Mouse (Mus musculus) hematopoietic stem cell, adult 5-6 weeks (primary cell): Measurements from ENCODE around the gene Ushbp1. TPM values are rescaled to one million over a fixed set of nuclear protein-coding genes. Genes with fewer than 3 reads are reported as not detected.
"Not testable (repeated sequence)": the region's sequence is repeated elsewhere in the genome, so short reads cannot be mapped to it uniquely, and the experiment has no call there.

ENCODE experiments used
- ATAC-seq, 2 experiments: fragments of 125-278 bp in 1 of 2; replicated peaks in 1 of 2; 2 replicates each; pipeline ENCODE4 v1.8.0; 2016 to 2017; ENCODE audit warnings: inconsistent platforms in 2 of 2, mild to moderate bottlenecking in 2 of 2, moderate number of reproducible peaks in 2 of 2, low read depth in 1 of 2, moderate TSS enrichment in 1 of 2; ENCODE audit not compliant: low FRiP score in 2 of 2, poor library complexity in 2 of 2, severe bottlenecking in 2 of 2, insufficient read depth in 1 of 2, low TSS enrichment in 1 of 2
- total RNA-seq: library from RNA; stranded (forward); fragments of 172-1452, 232-1000 nt; gene quantifications from 2 replicates; pipeline ENCODE4 v1.2.3, GENCODE M21; 2017

Gene Ushbp1
- total RNA-seq, 1 experiment from 2014 or later: not detected

GRCm38 (mm10) chr8:71337834-71338233, 57.8 kb downstream of the Ushbp1 start:
- not testable (repeated sequence) for ATAC-seq

Other genes with a start within 250 kb of the Ushbp1 start
- 43.6 and 45.6 TPM in 2 replicates for gene Myo9b, start 123.1 kb downstream of the Ushbp1 start, total RNA-seq
- gene Haus8, start 122.9 kb downstream of the Ushbp1 start, total RNA-seq: 45.8 and 54.6 TPM in 2 replicates
- 178 and 190 TPM in 2 replicates for gene Use1, start 29.0 kb downstream of the Ushbp1 start, total RNA-seq
- gene Ocel1, start 24.5 kb downstream of the Ushbp1 start, total RNA-seq: 14.6 and 16.5 TPM in 2 replicates
- 1.7 and 15.0 TPM in 2 replicates for gene Nr2f6, start 13.8 kb downstream of the Ushbp1 start, total RNA-seq
- 71.4 and 85.8 TPM in 2 replicates for gene Babam1, start 1.1 kb upstream of the Ushbp1 start, total RNA-seq
- gene Ankle1, start 10.2 kb upstream of the Ushbp1 start, total RNA-seq: 7.1 and 14.8 TPM in 2 replicates
- 19.8 and 20.7 TPM in 2 replicates for gene Abhd8, start 67.9 kb upstream of the Ushbp1 start, total RNA-seq
- 35.8 and 61.7 TPM in 2 replicates for gene Mrpl34, start 69.2 kb upstream of the Ushbp1 start, total RNA-seq
- gene Dda1, start 73.4 kb upstream of the Ushbp1 start, total RNA-seq: 15.8 and 18.9 TPM in 2 replicates
- 6.7 and 9.2 TPM in 2 replicates for gene Ano8, start 90.2 kb upstream of the Ushbp1 start, total RNA-seq
- 8.8 and 14.1 TPM in 2 replicates for gene Gtpbp3, start 92.3 kb upstream of the Ushbp1 start, total RNA-seq
- gene Plvap, start 116.0 kb upstream of the Ushbp1 start, total RNA-seq: 0.38 TPM in 1 of 2 replicates, not detected in the other
- not detected in 2 replicates for gene Ccdc194, start 129.9 kb upstream of the Ushbp1 start, total RNA-seq
- gene Bst2, start 141.7 kb upstream of the Ushbp1 start, total RNA-seq: 65.1 and 74.2 TPM in 2 replicates
- gene Mvb12a, start 147.1 kb upstream of the Ushbp1 start, total RNA-seq: 37.2 and 60.0 TPM in 2 replicates
- gene Tmem221, start 163.1 kb upstream of the Ushbp1 start, total RNA-seq: 0.38 TPM in 1 of 2 replicates, not detected in the other
- 0.40 and 0.50 TPM in 2 replicates for gene Nxnl1, start 170.8 kb upstream of the Ushbp1 start, total RNA-seq
- 13.3 and 16.6 TPM in 2 replicates for gene Slc27a1, start 173.1 kb upstream of the Ushbp1 start, total RNA-seq
- 51.4 and 93.2 TPM in 2 replicates for gene Pgls, start 196.4 kb upstream of the Ushbp1 start, total RNA-seq
- gene Fam129c, start 201.8 kb upstream of the Ushbp1 start, total RNA-seq: 1.0 and 9.7 TPM in 2 replicates
- gene Colgalt1, start 215.2 kb upstream of the Ushbp1 start, total RNA-seq: 53.6 and 78.4 TPM in 2 replicates